ENCODE assay signal across 20 mouse cellular contexts in the genomic region with DNA sequence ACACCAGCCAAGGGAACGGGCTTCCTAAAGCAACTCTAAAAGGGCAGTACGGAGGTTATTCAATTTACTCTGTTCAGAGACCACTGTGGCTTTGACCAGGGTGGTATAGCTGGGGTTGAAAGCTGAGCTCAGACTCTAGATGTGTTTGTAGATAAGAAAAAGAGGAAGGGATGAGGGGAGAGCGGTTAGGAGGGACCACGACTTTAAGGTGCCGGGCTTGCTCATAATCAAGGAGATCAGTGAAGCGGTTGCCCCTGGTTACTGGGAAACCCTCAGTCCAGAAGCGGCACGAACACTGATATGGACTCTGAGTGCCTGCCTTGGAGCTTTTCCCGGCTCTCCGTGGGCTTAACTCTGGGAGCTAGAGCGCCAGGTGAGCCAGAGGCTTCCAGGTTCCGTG. TPM values are rescaled to one million over a fixed set of nuclear protein-coding genes. Genes with fewer than 3 reads are reported as not detected.
A peak's percentile ranks its signal among the peaks of the same experiment; 100 is the strongest.
DNase-seq lines count a peak whose midpoint lies in the region; ATAC-seq lines count a peak whose summit lies in the region.
"Had no signal": no experiment of that assay in that cellular context is flagged by ENCODE, and none has a peak within 500 bp of the region (broad histone marks: within the 10 kb centered on the region; RNA-seq: fewer than 3 reads in every experiment).

No protein-coding gene starts in this region.

- intact Hi-C loops in left cerebral cortex, postnatal 14 days (cut with DNase I) = no loop called here

- 38% methylated on average over 12 of the region's 12 CpGs for WGBS in liver, embryonic 12.5 days (ENCODE audit: insufficient replicate concordance)
- 77% methylated on average over 12 of the region's 12 CpGs for WGBS in kidney, embryonic 14.5 days

- ATAC-seq in erythroblast, adult 5-6 weeks (replicated peaks; ENCODE audit: low FRiP score, poor library complexity, severe bottlenecking) = peak; percentile 64
- ATAC-seq in liver, embryonic 12.5 days = peak; percentile 68
- peak; percentile 56 for ATAC-seq in megakaryocyte progenitor cell, adult 5-6 weeks (replicated peaks; ENCODE audit: poor library complexity)
- ATAC-seq in kidney, embryonic 14.5 days (ENCODE audit: low FRiP score, low TSS enrichment) = no peak
- ATAC-seq: forebrain, embryonic 16.5 days; midbrain, embryonic 13.5 days had no signal

- peak overlapping the region; percentile 65 for H3K4me2 ChIP-seq in liver, embryonic 12.5 days
- no peak overlapping the region for H3K4me2 ChIP-seq in kidney, embryonic 14.5 days (replicated peaks; ENCODE audit: low read depth, low read length)
- H3K4me2 ChIP-seq: embryonic facial prominence, embryonic 12.5 days; heart, embryonic 12.5 days; hindbrain, embryonic 14.5 days; limb, embryonic 13.5 days; midbrain, embryonic 13.5 days; neural tube, embryonic 12.5 days had no signal

- H3K4me3 ChIP-seq in liver, embryonic 12.5 days = peak overlapping the region; percentile 15
- no peak overlapping the region for H3K4me3 ChIP-seq in kidney, embryonic 14.5 days (ENCODE audit: low read length)
- H3K4me3 ChIP-seq: embryonic facial prominence, embryonic 12.5 days; heart, embryonic 12.5 days; limb, embryonic 13.5 days; midbrain, embryonic 13.5 days; neural tube, embryonic 12.5 days had no signal

- peak; percentile 56 for DNase-seq in R1 (ENCODE audit: low read depth, low spot score)
- DNase-seq in cerebellum, postnatal 25 days = no peak
- DNase-seq in left cerebral cortex, postnatal 14 days (ENCODE audit: low spot score in 2 of 2) = no peak
- DNase-seq: cerebellum, adult 2 months; heart, postnatal 14 days; kidney, adult 8-10 months; kidney, postnatal 25 days; thymus, adult 18-20 months had no signal

- peak overlapping the region; percentile 48 for H3K9ac ChIP-seq in liver, embryonic 12.5 days
- no peak overlapping the region for H3K9ac ChIP-seq in kidney, embryonic 14.5 days (ENCODE audit: low read depth, low read length)
- H3K9ac ChIP-seq: embryonic facial prominence, embryonic 12.5 days; heart, embryonic 12.5 days; hindbrain, embryonic 14.5 days; limb, embryonic 13.5 days; midbrain, embryonic 13.5 days; neural tube, embryonic 12.5 days had no signal

- no peaks in the 10 kb centered on the region for H3K9me3 ChIP-seq in liver, embryonic 12.5 days (replicated peaks)
- H3K9me3 ChIP-seq in kidney, embryonic 14.5 days (ENCODE audit: control insufficient read depth, low read length) = no peaks in the 10 kb centered on the region
- H3K9me3 ChIP-seq: embryonic facial prominence, embryonic 12.5 days; limb, embryonic 13.5 days; midbrain, embryonic 13.5 days; neural tube, embryonic 12.5 days had no signal

- H3K4me1 ChIP-seq in liver, embryonic 12.5 days = peaks cover 42% of the 10 kb centered on the region
- no peaks in the 10 kb centered on the region for H3K4me1 ChIP-seq in kidney, embryonic 14.5 days (ENCODE audit: control insufficient read depth, insufficient read depth, low read length)
- H3K4me1 ChIP-seq: embryonic facial prominence, embryonic 12.5 days; limb, embryonic 13.5 days; midbrain, embryonic 13.5 days; neural tube, embryonic 12.5 days had no signal

- H3K27ac ChIP-seq in liver, embryonic 12.5 days = peak overlapping the region; percentile 79
- H3K27ac ChIP-seq in kidney, embryonic 14.5 days (ENCODE audit: low read depth, low read length) = no peak overlapping the region
- H3K27ac ChIP-seq: embryonic facial prominence, embryonic 12.5 days; hindbrain, embryonic 14.5 days; limb, embryonic 13.5 days; macrophage; midbrain, embryonic 13.5 days; neural tube, embryonic 12.5 days had no signal

- H3K27me3 ChIP-seq in liver, embryonic 12.5 days (replicated peaks) = no peaks in the 10 kb centered on the region
- H3K27me3 ChIP-seq in kidney, embryonic 14.5 days (ENCODE audit: control insufficient read depth, insufficient read depth, low read length) = no peaks in the 10 kb centered on the region
- H3K27me3 ChIP-seq: embryonic facial prominence, embryonic 12.5 days; heart, embryonic 12.5 days; limb, embryonic 13.5 days; neural tube, embryonic 12.5 days had no signal

- no peaks in the 10 kb centered on the region for H3K36me3 ChIP-seq in liver, embryonic 12.5 days
- no peaks in the 10 kb centered on the region for H3K36me3 ChIP-seq in kidney, embryonic 14.5 days (ENCODE audit: control insufficient read depth, insufficient read depth, low read length)
- H3K36me3 ChIP-seq: embryonic facial prominence, embryonic 12.5 days; heart, embryonic 12.5 days; limb, embryonic 13.5 days; midbrain, embryonic 13.5 days; neural tube, embryonic 12.5 days had no signal

RNA-seq across cellular contexts. Expression of a gene that starts 9.0 kb away (rescaled TPM):
- 16.3 and 17.3 TPM in 2 replicates for total RNA-seq in erythroblast, adult 5-6 weeks (2015; ENCODE audit: low replicate concordance)
- total RNA-seq in erythroblast, adult 5-6 weeks (2017; ENCODE audit: low replicate concordance) = 13.4 and 21.0 TPM in 2 replicates
- 17.5 and 18.5 TPM in 2 replicates for polyA plus RNA-seq in liver, embryonic 12.5 days (2016; fragmentation: Nextera tagmentation; extraction: Ambion mirVana)
- total RNA-seq in megakaryocyte progenitor cell, adult 5-6 weeks (2015) = 36.1 and 38.4 TPM in 2 replicates
- total RNA-seq in megakaryocyte progenitor cell, adult 5-6 weeks (2017) = 47.7 and 50.8 TPM in 2 replicates
- 12.2 and 12.6 TPM in 2 replicates for polyA plus RNA-seq in kidney, embryonic 14.5 days (2014; fragmentation: Nextera tagmentation; extraction: Ambion mirVana)
- total RNA-seq in left cerebral cortex, postnatal 14 days (2021) = 10 to 100 TPM; 11.5 to 12.1 TPM
